Mouse (Mus musculus): ENCODE results near the gene Map3k1.

GRCm38 (mm10) chr13:111818216-111818903, 9.6 kb upstream of the Map3k1 start:
- TF ChIP-seq TAL1 (conservative IDR thresholded peaks at IDR 0.05; ENCODE audit: low read depth, low read length) (no peak), CTCF (IDR thresholded peaks at IDR 0.05; ENCODE audit: low read depth, low read length) (no peak), GATA1 (IDR thresholded peaks at IDR 0.05; ENCODE audit: borderline replicate concordance, low read length) (no peak), GATA2 (IDR thresholded peaks at IDR 0.05; ENCODE audit: borderline replicate concordance, low read depth, low read length) (no peak), POLR2AphosphoS5 (IDR thresholded peaks at IDR 0.05; ENCODE audit: insufficient replicate concordance, low read depth, low read length) (no peak)

All from G1E (cell line).